Mouse (Mus musculus) forebrain, embryonic 13.5 days (tissue): ENCODE results near the gene Fancd2. TPM values are rescaled to one million over a fixed set of nuclear protein-coding genes. Genes with fewer than 3 reads are reported as not detected.

ENCODE experiments used
- ATAC-seq: fragments of 200-750 bp; cut with Nextera tagmentation; 2 replicates; pipeline ENCODE4 v1.8.0; 2017
- H3K27ac ChIP-seq: fragments of 300-500 bp; sonication (generic); 2 replicates; pipeline ENCODE4 v1.5.1; 2015; ENCODE audit warnings: inconsistent platforms, mild to moderate bottlenecking, moderate library complexity
- H3K27me3 ChIP-seq: fragments of 300-500 bp; sonication (generic); 2 replicates; pipeline ENCODE4 v1.6.1; 2015; ENCODE audit warnings: mild to moderate bottlenecking, inconsistent platforms
- H3K36me3 ChIP-seq: fragments of 300-500 bp; sonication (generic); 2 replicates; pipeline ENCODE4 v1.6.1; 2015; ENCODE audit warnings: mild to moderate bottlenecking, inconsistent platforms; ENCODE audit not compliant: poor library complexity, severe bottlenecking
- H3K4me1 ChIP-seq: fragments of 300-500 bp; sonication (generic); 2 replicates; pipeline ENCODE4 v1.6.1; 2015; ENCODE audit warnings: inconsistent platforms
- H3K4me2 ChIP-seq: fragments of 300-500 bp; sonication (generic); 2 replicates; pipeline ENCODE4 v1.6.1; 2015; ENCODE audit warnings: inconsistent platforms, mild to moderate bottlenecking, moderate library complexity
- H3K4me3 ChIP-seq: fragments of 300-500 bp; sonication (generic); 2 replicates; pipeline ENCODE4 v1.5.1; 2015; ENCODE audit warnings: mild to moderate bottlenecking, inconsistent platforms
- H3K9ac ChIP-seq: fragments of 300-500 bp; sonication (generic); 2 replicates; pipeline ENCODE4 v1.6.1; 2015; ENCODE audit warnings: mild to moderate bottlenecking, inconsistent platforms
- H3K9me3 ChIP-seq: fragments of 300-500 bp; sonication (generic); replicated peaks from 2 replicates; pipeline ENCODE4 v1.6.1; 2016; ENCODE audit warnings: inconsistent platforms
- WGBS: fragments of 180-500 bp; shearing (Covaris S2); methylation state at CpG from one replicate; pipeline ENCODE4 v1.1.7; 2015; 5-methylcytosine and 5-hydroxymethylcytosine counted together
- polyA plus RNA-seq: library from polyadenylated mRNA; unstranded; fragments of >200 nt; fragmentation: Nextera tagmentation; extraction: Ambion mirVana; gene quantifications from 2 replicates; pipeline ENCODE4 v1.2.1, GENCODE M21; 2015

Fancd2 gene
- polyA plus RNA-seq, 1 experiment from 2014 or later: 14.1 TPM

GRCm38 (mm10) chr6:113534886-113535285 lies 3.4 kb downstream of the Fancd2 start:
- Histone ChIP-seq H3K27me3 (no peaks in the 10 kb centered on the region), H3K4me1 (peaks cover 20% of the 10 kb centered on the region), H3K36me3 (peaks cover 10% of the 10 kb centered on the region; the same call in 1 of the 2 replicates), H3K4me3 (no peak overlapping the region), H3K4me2 (no peak overlapping the region), H3K27ac (no peak overlapping the region), H3K9me3 (no peaks in the 10 kb centered on the region), H3K9ac (no peak overlapping the region)
- no peak for ATAC-seq
- WGBS: 90% methylated on average over 7 of the region's 7 CpGs

- no peaks in the 10 kb centered on the region for H3K4me1 ChIP-seq
- peaks cover 18% of the 10 kb centered on the region for H3K36me3 ChIP-seq
- H3K9ac ChIP-seq: no peak overlapping the region
- no peak overlapping the region for H3K27ac ChIP-seq
- H3K27me3 ChIP-seq: no peaks in the 10 kb centered on the region
- H3K4me2 ChIP-seq: no peak overlapping the region
- no peak for ATAC-seq
- no peaks in the 10 kb centered on the region for H3K9me3 ChIP-seq
- WGBS: 87% methylated on average over 6 of the region's 6 CpGs
- no peak overlapping the region for H3K4me3 ChIP-seq
Measured at GRCm38 (mm10) chr6:113541610-113542009, 10.1 kb downstream of the Fancd2 start.

GRCm38 (mm10) chr6:113543906-113544481 lies 12.5 kb downstream of the Fancd2 start:
- Histone ChIP-seq H3K9ac (no peak overlapping the region), H3K4me3 (no peak overlapping the region), H3K27me3 (no peaks in the 10 kb centered on the region), H3K27ac (no peak overlapping the region), H3K4me1 (no peaks in the 10 kb centered on the region), H3K36me3 (peaks cover 20% of the 10 kb centered on the region), H3K4me2 (no peak overlapping the region), H3K9me3 (no peaks in the 10 kb centered on the region)
- 93% methylated on average over 10 of the region's 12 CpGs for WGBS
- no peak for ATAC-seq

GRCm38 (mm10) chr6:113559736-113560135 lies 28.3 kb downstream of the Fancd2 start:
- 75% methylated on average over 6 of the region's 6 CpGs for WGBS

GRCm38 (mm10) chr6:113564557-113564956 lies 33.1 kb downstream of the Fancd2 start:
- Histone ChIP-seq H3K4me2 (no peak overlapping the region), H3K27me3 (no peaks in the 10 kb centered on the region), H3K27ac (no peak overlapping the region), H3K9ac (no peak overlapping the region), H3K9me3 (no peaks in the 10 kb centered on the region), H3K36me3 (peaks cover 39% of the 10 kb centered on the region), H3K4me1 (no peaks in the 10 kb centered on the region), H3K4me3 (no peak overlapping the region)
- ATAC-seq: no peak
- 91% methylated on average over 1 of the region's 1 CpGs for WGBS

More at GRCm38 (mm10) chr6:113559736-113560135, 28.3 kb downstream of the Fancd2 start:
- no peaks in the 10 kb centered on the region for H3K4me1 ChIP-seq
- no peak overlapping the region for H3K4me3 ChIP-seq
- H3K27me3 ChIP-seq: no peaks in the 10 kb centered on the region
- H3K9me3 ChIP-seq: no peaks in the 10 kb centered on the region
- H3K4me2 ChIP-seq: no peak overlapping the region
- H3K27ac ChIP-seq: no peak overlapping the region
- no peak for ATAC-seq
- no peak overlapping the region for H3K9ac ChIP-seq
- H3K36me3 ChIP-seq: peaks cover 17% of the 10 kb centered on the region

- H3K9ac ChIP-seq: no peak overlapping the region
- no peak overlapping the region for H3K4me3 ChIP-seq
- no peaks in the 10 kb centered on the region for H3K4me1 ChIP-seq
- no peaks in the 10 kb centered on the region for H3K27me3 ChIP-seq
- no peak overlapping the region for H3K4me2 ChIP-seq
- 97% methylated on average over 6 of the region's 6 CpGs for WGBS
- H3K9me3 ChIP-seq: no peaks in the 10 kb centered on the region
- no peak for ATAC-seq
- no peak overlapping the region for H3K27ac ChIP-seq
- H3K36me3 ChIP-seq: peaks cover 36% of the 10 kb centered on the region
Measured at GRCm38 (mm10) chr6:113576044-113576443, 44.6 kb downstream of the Fancd2 start.

GRCm38 (mm10) chr6:113579306-113579705 lies 47.8 kb downstream of the Fancd2 start:
- H3K9ac ChIP-seq: no peak overlapping the region
- ATAC-seq: no peak
- no peak overlapping the region for H3K4me2 ChIP-seq
- no peaks in the 10 kb centered on the region for H3K27me3 ChIP-seq
- WGBS: 94% methylated on average over 3 of the region's 3 CpGs
- H3K36me3 ChIP-seq: peaks cover 26% of the 10 kb centered on the region
- no peak overlapping the region for H3K4me3 ChIP-seq
- no peak overlapping the region for H3K27ac ChIP-seq
- no peaks in the 10 kb centered on the region for H3K4me1 ChIP-seq
- no peaks in the 10 kb centered on the region for H3K9me3 ChIP-seq

GRCm38 (mm10) chr6:113583023-113583422 lies 51.5 kb downstream of the Fancd2 start:
- Histone ChIP-seq H3K27ac (no peak overlapping the region), H3K4me3 (no peak overlapping the region), H3K9ac (no peak overlapping the region), H3K27me3 (no peaks in the 10 kb centered on the region), H3K4me2 (no peak overlapping the region), H3K36me3 (peaks cover 20% of the 10 kb centered on the region), H3K4me1 (peaks cover 5% of the 10 kb centered on the region; the same call in 1 of the 2 replicates), H3K9me3 (no peaks in the 10 kb centered on the region)
- ATAC-seq: no peak
- WGBS: 91% methylated on average over 4 of the region's 4 CpGs

GRCm38 (mm10) chr6:113585065-113585464 lies 53.6 kb downstream of the Fancd2 start:
- Histone ChIP-seq H3K27me3 (no peaks in the 10 kb centered on the region), H3K4me1 (peaks cover 5% of the 10 kb centered on the region; the same call in 1 of the 2 replicates), H3K36me3 (peaks cover 16% of the 10 kb centered on the region), H3K4me3 (no peak overlapping the region), H3K4me2 (no peak overlapping the region), H3K9me3 (no peaks in the 10 kb centered on the region), H3K27ac (no peak overlapping the region), H3K9ac (no peak overlapping the region)
- 93% methylated on average over 5 of the region's 5 CpGs for WGBS
- no peak for ATAC-seq

GRCm38 (mm10) chr6:113586466-113587183 lies 55.1 kb downstream of the Fancd2 start:
- Histone ChIP-seq H3K27ac (no peak overlapping the region), H3K4me1 (peaks cover 5% of the 10 kb centered on the region; the same call in 1 of the 2 replicates), H3K9me3 (no peaks in the 10 kb centered on the region), H3K4me2 (no peak overlapping the region), H3K4me3 (no peak overlapping the region), H3K36me3 (peaks cover 16% of the 10 kb centered on the region), H3K27me3 (no peaks in the 10 kb centered on the region), H3K9ac (no peak overlapping the region)
- ATAC-seq: no peak
- 73% methylated on average over 5 of the region's 5 CpGs for WGBS

GRCm38 (mm10) chr6:113592637-113593036 lies 61.2 kb downstream of the Fancd2 start:
- Histone ChIP-seq H3K36me3 (0 out of 2 replicates have a peak, but pooled peaks cover 4% of the 10 kb centered on the region), H3K4me3 (no peak overlapping the region), H3K27ac (no peak overlapping the region), H3K27me3 (no peaks in the 10 kb centered on the region), H3K9me3 (no peaks in the 10 kb centered on the region), H3K4me1 (no peaks in the 10 kb centered on the region), H3K4me2 (no peak overlapping the region), H3K9ac (no peak overlapping the region)
- 90% methylated on average over 2 of the region's 2 CpGs for WGBS
- no peak for ATAC-seq

GRCm38 (mm10) chr6:113597945-113598344 lies 66.5 kb downstream of the Fancd2 start:
- Histone ChIP-seq H3K27me3 (no peaks in the 10 kb centered on the region), H3K9ac (no peak overlapping the region), H3K27ac (no peak overlapping the region), H3K36me3 (0 out of 2 replicates have a peak, but pooled peaks cover 6% of the 10 kb centered on the region), H3K4me2 (no peak overlapping the region), H3K9me3 (no peaks in the 10 kb centered on the region), H3K4me1 (peaks cover 4% of the 10 kb centered on the region; the same call in 1 of the 2 replicates), H3K4me3 (no peak overlapping the region)
- 93% methylated on average over 4 of the region's 4 CpGs for WGBS
- no peak for ATAC-seq
